Mouse (Mus musculus): ENCODE measurements around the gene Lrrc8e.
A peak's percentile ranks its signal among the peaks of the same experiment; 100 is the strongest.
"Not testable (repeated sequence)": the region's sequence is repeated elsewhere in the genome, so short reads cannot be mapped to it uniquely, and the experiment has no call there.

The Lrrc8e gene

DNA sequence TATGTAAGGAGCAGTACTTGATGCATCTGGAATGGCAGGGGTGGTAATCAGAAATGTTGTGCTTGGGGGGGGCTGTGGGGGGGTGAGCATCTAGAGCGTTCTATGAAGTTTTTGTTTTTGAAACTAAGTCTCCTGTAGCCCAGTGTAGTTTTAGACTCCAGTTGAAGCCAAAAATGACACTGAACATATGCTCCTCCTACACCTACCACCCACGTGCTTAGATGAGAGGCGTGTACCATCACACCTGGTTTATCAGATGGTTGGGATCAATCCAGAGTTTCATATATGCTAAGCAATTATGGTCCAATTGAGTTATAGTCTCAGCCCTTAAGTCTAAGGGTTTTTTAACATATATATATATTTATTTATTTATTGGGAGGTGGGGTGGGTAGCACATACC lies 7.0 kb upstream of the Lrrc8e start:
- DNase-seq (ENCODE audit: low spot score): no peak

DNA sequence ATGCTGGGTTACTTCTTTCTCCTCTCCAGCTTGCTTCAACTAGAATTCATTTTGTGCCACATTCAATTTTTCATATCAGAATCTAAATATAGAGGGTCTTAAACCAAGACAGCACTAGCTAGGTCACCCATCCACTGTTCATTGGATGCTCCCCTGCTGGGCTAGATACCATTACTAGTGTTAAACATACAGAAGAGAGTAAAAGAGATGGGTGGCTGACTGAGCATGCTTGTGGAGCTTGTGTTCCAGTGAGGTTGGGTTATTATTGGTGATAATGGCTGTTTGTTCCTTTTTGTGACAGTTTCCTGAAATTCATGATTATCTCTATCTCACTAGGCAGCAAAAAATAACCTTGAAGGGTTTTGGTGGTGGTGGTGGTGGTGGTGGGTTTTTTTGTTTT lies 4.6 kb upstream of the Lrrc8e start:
- DNase-seq (ENCODE audit: low spot score): no peak

DNA sequence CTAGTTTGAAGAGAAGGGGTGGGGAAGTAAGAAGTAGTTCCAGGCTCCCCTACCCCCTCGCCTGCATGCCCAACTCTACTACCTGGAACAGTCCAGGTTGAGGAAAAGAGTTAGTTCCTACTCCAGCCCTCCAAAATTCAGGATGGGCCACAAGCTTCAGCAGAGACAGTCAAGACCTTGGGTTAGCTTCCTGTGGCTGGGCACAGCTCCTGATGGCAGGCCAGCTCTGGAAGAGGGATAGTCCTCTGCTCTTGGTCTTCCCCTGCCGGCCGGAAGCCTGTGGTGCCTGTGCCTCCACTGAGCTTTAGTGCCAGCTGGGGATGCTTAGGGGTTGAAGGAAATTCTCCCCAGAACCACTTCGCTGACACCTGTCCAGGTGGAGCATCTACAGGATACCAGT lies 304 bp upstream of the Lrrc8e start:
- no peak for DNase-seq (ENCODE audit: low spot score)

DNA sequence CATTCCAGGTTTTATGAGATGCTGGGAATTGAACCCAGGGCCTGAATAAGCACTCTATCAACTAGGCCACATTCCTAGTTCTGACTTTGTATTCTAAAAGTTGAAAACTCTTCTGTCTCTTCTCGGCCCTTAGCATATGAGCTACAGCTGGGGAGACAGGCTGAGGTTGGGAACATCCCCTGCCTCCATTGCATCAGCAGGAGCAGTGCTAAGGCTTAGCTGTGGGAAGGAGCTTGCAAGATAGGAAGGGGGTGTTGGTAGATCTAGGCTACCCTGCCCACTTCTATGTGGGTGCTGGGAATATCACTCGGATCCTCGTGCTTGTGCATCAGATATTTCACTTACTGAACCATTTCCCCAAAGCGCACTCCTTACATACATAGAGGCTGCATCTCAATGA lies 1.3 kb downstream of the Lrrc8e start:
- DNase-seq (ENCODE audit: low spot score): no peak

DNA sequence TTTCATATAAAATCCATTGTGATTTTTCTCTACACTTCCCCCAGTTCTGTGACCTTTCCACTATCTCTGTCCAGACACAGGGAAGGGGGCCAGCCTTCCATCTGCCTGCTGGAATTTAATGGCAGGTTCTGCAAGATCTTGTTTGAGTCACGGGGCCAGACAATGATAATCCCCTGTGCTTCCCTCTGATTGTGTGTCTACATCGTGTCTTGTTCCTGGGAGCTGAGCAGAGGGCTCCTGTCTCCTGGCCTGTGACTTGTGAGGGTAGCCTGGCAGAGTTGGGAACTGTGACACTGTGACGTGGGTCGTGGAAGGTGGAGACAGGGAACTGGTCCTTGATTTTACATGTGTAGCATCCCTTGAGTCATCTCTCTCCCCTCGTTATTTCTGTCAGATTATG lies 3.2 kb downstream of the Lrrc8e start:
- DNase-seq (ENCODE audit: low spot score): no peak

DNA sequence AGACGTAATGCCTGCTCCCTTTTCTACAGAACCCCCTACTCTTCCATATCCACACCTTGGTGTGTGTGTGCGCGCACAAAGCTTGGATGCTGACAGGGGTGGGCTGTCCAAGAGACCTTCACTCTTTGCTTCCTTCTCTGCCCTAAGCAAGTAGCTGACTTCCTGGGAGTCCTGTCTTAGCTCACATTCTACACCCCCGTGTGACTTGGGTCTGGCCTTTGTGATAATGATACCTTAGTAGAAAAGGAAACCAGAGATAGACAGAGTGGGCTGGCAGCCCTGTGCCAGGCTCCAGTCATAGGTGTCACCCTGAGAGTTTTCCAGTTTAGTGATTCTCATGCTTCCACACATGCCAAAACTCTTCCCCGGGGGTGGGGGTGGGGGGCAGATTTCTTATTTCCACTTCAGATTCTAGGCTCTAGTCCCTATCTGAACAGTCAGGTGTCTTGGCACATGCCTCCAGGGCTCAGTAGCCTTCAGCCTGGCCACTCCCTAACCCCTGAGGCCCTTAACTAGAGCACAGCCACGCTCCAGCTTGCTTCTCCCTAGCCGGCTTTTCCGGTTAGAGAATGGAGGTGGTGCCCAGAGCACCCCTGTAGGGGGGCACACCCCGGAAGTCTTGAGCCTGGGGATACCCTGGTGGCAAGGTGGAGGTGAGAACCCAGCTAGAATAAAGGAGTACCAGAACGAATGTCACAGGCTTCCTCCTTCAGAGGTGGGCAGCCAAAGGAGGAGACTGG lies 4.2 kb downstream of the Lrrc8e start:
- DNase-seq (ENCODE audit: low spot score): no peak

DNA sequence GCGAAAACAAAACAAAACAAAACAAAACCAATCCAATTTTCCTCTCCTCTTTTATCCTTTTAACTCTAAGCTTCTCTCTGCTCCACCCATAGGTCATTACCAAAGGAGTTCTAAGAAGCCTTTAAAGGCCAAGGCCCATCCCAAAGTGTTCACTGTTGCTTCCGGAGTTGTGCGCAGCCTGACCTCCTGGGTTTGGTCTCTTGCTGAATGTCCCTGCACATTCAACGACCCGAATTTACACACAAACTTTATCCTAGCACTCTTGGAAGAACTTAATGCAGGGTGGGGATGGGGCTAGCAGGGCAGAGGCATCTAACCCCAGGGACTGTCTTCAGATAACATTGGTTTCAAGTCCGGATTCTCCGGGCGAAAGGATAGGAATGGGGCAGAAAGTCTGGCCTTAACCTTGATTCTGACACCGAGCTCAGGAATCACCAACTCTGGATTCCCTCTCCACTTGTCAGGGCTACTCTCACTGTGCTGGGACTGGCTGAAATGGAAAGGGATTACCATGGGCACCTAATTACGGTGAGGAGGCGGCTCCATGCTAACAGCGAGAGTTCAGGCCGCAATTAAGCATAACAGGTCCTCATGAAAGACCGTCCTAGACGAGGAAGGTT lies 11.3 kb downstream of the Lrrc8e start:
- no peak for DNase-seq (ENCODE audit: low spot score)

DNA sequence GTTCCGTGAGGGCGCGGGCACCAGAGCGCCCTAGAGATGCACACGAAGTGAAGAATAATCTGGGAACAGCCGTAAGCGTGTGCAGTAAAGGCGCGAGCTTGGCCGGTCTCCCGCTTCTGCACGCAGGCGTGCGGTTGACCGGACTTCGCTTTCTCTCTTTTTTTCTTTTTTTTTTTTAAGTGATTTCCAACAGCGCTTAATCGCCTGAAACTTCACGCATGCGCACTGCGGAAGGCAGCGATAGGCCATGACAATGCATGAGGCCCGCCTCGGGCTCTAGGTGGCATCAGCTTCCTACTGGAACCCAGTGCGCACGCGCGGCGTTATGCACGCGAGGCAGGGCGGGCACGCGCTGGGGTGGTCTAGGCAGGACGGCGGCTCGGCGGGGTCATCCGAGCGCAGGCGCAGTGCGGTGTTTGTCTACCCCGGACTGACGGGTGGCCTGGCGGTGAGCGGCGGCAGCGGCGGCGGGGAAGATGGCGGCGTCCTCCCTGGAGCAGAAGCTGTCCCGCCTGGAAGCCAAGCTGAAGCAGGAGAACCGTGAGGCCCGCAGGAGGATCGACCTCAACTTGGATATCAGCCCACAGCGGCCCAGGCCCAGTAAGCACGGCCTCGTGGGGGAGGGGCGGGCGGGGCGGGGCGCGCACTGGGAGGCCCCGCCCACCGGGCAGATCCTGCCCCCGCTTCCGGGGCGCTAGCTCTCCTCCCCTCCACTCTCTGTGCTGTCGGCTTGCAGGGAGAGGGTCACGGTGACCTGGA lies 12.0 kb downstream of the Lrrc8e start, which contains the start of the genes Map2k7 and Gm49320:
Gene Map2k7 (plus strand): TSS at position 307 of the 759 bp plus-strand sequence.
Gene Gm49320 (plus strand): TSS at position 432 of the 759 bp plus-strand sequence.
- peak; percentile 100 for DNase-seq (ENCODE audit: low spot score)

DNA sequence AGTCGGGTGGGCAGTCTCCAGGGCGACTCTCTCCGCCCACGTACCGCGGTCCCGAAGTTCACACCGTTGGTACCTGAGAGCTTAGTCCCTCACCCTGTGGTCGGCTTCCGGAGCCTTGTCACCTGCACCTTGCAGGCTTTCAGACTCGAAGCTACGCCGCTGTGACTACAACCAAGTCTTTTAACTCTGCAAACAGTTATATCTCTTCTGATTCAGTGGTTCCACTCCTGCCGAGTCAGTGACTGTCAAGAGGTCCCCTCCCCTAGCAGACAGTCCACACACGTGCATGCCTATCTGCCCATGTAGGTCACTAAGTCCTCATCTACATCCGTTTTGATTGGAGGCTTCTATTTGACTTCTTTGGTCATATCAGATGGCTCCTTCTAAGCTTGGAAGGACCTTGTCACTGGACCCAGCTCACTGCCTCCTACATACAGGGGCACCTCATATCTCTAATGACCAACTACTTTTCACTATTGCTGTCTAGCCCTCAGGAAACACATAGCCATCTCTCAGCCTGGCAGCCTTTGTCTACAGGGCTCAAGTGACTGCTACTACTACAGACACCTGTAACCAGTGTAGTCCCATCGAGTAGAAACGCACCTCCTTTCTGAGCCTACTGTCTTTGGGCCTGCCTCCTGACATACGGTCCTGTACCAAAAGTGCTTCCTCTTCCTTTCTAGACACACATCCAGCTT lies 12.7 kb downstream of the Lrrc8e start:
- DNase-seq (ENCODE audit: low spot score): no peak

DNA sequence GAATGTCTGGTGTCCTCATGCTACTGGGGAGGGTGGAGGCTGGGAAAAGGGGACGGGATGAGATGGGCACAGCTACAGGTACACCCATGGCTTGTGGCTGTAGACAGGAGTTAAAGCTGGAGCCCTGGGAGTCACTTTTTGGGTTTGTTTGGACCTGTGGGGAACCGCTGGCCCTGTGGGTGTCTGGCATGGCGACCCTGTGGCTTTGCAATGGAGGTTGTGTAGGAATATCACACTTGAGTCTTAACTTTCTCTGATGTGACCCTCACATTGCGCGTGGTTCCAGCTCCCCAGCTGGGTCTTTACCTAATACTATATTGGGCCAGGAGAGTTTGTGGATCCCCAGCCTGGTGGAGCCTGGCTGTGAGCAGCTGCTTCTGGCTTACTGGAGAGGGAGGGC lies 18.4 kb downstream of the Lrrc8e start:
- no peak for DNase-seq (ENCODE audit: low spot score)

DNA sequence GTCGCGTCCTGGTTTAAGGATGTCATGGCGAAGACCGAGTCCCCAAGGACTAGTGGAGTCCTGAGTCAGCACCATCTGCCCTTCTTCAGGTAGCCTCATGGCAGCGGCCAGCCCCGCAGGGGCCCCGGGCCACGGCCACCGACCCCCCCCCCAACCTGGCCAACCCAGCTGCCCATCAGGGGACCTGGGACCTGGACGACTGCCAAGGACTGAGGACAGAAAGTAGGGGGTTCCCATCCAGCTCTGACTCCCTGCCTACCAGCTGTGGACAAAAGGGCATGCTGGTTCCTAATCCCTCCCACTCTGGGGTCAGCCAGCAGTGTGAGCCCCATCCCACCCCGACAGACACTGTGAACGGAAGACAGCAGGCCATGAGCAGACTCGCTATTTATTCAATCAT lies 19.1 kb downstream of the Lrrc8e start:
- DNase-seq (ENCODE audit: low spot score): no peak

DNA sequence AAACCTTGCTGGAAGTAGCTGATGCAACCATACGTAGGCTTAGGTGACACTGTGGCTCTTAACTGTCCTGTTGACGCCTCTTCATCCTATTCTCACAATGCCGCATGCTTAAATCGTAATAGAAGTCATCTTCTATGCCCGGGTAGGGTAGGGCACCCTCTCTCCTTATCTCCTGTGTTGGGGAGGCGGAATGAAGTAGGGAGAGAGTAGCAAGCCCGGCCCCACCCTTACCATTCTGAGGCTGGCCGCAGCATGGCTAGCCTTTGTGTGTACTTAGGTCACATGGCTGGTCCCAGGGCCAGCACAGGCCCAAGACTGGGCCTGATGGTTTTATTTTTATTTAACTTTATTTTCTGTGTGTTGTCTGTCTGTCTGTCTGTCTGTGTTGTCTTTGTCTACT lies 20.6 kb downstream of the Lrrc8e start:
- no peak for DNase-seq (ENCODE audit: low spot score)

DNA sequence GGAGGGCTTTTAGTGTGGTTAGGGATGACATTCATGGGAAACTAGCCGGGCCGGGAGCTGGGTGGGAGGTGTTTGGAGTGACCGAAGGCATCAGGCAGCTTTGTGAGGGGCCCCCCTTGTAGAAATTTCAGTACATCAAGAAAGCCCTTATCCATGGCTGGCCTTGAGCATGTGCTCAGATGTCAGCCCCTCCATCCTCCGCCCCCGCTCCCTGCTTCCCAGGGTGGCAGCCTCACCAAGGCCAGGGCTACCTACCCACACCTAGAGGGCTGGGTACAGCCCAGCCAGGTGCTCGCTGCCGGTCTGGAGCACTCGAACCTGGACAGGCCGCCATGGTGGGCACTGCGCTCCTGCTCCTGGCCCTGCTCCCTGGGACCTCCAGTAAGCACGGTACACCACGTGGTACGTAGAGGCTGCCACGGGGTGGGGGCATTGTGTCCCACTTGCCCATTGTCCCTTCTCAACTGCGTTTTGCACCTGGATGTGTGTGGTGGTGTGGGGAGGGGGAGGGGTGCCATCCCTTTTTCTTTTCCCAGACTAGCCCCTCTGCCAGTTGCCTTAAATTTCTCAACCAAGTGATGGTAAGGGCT lies 21.4 kb downstream of the Lrrc8e start, which contains the start of gene Tgfbr3l:
Gene Tgfbr3l (plus strand): TSS at position 264 of the 590 bp plus-strand sequence.
- DNase-seq (ENCODE audit: low spot score): no peak

DNA sequence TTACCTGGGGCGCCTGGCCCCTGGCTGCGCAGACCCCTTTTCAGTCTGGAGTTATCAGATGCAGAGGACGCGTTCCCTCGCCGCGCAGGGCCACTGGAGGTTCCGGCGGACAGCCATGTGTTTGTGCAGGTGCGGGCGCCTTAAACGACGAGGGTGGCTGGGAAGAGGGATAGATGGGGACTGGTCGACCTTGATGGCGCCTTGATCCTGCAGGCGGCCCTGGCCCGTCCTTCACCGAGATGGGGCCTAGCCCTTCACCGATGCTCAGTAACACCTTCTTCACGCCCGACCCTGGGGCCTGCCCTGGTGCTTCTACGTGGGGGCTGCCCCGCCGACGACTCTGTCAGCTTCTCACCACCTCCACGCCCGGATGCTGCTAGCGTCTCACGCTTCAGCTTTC lies 22.6 kb downstream of the Lrrc8e start:
- DNase-seq (ENCODE audit: low spot score): no peak

DNA sequence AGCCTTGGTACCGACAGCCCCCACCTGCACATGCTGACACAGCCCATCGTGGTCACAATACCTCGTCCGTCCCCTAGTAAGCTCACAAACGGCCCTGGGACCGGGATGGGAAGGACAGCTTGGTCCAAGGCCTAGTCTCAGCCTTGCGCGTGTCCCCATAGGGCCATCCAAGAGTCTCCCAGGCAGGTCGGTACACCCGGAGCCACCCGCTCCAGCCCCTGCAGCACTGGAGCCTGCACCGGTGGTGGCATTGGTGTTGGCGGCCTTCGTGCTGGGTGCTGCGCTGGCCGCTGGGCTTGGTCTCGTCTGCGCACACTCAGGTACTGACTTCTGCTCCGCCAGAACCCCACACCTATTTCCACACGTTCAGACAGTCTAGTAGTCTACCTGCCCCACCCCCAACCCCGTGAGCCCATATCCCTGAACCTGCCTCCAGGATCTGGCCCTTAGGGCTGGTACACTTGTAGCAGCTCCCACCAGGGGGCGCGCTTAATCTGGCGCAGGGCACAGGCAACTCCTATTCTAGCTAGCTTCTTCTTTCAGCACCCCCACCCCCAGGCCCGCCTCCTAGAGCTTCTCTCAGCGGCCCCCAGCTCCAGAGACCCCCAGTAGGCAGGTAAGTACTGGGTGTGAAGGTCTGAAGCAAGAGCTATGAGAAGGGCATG lies 23.8 kb downstream of the Lrrc8e start:
- DNase-seq (ENCODE audit: low spot score): peak; percentile 89

DNA sequence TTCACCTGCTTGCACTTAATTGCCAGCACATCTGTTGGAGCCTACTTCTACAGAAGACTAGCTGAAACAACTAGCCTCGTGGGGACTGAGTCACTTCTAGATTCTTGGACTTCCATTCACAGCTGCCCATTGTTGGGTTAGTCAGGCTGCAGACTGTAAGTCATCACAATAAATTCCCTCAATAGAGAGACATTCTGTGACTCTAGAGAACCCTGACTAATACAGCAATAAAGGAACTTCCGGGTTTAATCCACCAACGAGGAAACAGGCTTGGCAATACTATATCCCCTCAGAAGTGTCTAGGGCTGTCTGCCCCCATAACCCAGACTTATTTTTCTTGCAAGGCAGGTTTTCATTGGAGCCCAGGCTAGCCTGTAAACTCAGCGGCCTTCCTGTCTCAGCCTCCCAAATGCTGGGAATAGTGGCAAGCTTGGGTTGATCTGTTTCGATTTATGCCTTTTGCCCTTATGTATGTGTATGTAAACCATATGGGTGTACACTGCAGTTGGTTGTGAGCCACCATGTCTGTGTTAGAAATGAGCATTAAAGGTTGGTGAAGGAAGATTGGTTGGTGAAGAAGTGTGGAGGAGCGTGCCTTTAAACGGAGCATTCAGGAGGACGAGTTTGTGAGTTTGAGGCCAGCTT lies 25.6 kb downstream of the Lrrc8e start:
- DNase-seq (ENCODE audit: low spot score): no peak

DNA sequence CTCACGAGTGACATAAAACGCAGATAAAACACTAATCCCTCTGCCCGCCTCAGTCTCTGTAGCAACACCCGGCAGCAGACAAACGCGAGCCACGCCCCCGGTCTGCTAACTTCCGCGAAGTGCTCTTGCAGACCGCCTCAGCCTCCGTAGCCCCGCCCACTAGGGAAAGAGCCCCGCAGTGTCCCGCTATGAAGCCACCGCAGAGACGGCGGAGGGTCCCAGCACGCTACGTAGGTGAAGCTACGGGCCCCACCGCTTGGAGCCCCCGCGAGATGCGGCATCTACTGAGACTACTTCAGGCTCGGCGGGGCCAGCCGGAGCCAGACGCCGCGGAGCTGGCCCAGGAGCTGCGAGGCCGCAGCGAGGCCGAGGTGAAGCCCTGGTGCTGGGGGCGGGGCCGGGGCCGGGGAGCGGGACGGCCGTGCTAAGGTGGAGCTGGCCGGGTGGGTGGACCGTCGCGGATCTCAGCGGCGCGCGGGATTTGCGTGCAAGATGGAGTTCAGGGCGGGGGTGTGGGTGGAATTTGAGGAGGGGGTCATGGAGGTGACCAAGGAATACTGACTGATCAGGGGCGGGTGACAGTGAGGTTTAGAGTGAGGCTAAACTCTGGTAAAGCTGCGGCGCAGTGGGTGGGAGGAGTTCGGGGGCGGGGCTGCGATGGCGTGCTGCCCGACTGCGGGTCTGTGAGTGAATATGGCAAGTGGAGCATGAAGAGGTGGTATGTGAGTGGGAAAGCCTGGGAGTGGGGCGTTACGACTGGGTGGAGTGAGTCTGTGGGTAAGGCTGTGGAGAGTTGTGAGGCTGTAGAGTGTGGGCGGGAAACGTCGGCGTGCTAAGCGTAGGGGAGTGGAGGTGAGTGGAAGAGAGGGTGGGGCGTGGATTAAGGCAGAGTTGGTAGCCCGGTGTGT lies 26.6 kb downstream of the Lrrc8e start, which contains the start of gene Snapc2:
Gene Snapc2 (plus strand): TSS at position 147 of the 908 bp plus-strand sequence.
- peak; percentile 95 for DNase-seq (ENCODE audit: low spot score)

DNA sequence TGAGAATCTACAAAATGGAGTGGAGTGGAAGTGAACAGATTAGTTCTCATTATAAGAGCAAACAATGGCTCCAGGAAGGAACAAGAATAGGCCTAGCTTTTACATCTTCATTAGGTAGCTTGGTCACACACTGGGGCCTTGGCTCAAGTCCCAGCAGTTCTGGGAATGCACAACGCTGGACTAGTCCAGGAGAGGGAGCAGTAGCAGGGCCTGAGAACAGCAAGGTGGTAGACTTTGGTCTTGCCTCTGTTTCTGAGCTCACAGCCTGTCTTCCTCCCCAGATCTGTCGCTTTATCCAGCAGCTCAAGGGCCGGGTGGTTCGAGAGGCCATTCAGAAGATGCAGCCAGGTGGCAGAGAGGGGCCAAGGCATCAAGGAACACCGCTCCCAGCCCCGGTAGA lies 27.4 kb downstream of the Lrrc8e start:
- no peak for DNase-seq (ENCODE audit: low spot score)

DNA sequence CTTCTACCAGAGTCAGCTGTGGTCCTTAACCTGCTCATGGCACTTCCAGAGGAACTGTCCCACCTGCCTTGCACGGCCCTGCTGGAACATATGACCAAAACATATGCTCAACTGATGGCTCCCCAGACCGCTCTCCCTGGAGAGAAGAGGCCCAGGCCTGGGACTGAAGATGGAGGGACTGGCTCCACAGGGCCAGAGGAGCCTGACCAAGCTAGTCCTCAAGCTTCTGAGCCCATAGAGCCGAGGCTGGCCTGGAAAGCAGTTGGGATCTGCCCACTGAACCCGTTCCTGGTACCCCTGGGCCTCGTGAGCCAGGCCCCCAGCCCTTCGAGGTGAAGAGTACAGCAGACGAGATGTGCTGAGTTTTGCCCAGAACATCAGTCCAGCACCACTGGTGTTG lies 28.8 kb downstream of the Lrrc8e start:
- not testable (repeated sequence) for DNase-seq (ENCODE audit: low spot score)

DNA sequence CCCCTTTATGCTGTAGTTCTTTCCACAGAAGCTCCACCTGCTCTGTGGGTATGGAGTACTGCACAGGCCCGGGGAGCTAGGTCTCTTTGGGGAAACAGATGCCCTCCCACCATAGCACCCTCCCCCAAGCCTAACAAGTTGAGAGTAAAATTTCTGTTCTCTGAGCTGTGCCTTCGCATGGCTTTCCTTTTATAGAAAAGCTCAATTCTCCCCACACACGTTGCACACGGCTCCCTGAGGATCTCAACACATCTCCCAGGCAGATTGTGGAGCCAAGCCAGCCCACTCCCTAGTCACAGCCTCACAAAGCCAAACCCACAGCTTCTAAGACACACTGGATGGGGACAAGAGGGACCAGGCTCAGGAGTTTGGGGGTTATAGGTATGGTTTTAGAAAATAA lies 30.3 kb downstream of the Lrrc8e start:
- peak; percentile 89 for DNase-seq (ENCODE audit: low spot score)
